Mouse (Mus musculus): ENCODE results near the gene Plxnb2. TPM values are rescaled to one million over a fixed set of nuclear protein-coding genes. Genes with fewer than 3 reads are reported as not detected.
A peak's percentile ranks its signal among the peaks of the same experiment; 100 is the strongest.

Plxnb2 gene
- polyA plus RNA-seq, 1 experiment: 206 TPM

DNA sequence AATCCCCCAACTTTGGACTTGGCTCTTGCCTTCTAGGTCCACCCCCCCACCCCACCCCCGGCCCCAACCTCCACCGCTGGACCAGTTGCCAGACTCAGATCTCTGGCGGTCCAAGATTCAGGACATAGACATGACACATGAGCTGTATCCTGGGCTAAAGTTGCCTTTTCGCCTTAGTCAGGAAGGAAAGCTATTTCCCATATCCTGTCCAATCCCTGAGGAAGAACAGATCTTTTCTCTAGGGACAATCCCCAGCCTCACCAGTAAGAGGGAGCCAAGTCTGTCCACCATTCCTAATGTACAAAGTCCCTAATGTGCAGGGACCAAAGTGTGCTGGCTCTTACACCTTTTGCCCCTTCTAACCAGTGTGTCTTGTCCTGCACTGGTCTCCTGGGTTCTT lies 38.7 kb downstream of the Plxnb2 start:
- Histone ChIP-seq H3K27me3 (ENCODE audit: control insufficient read depth, insufficient read depth, insufficient read length) (no peaks in the 10 kb centered on the region), H3K79me2 (ENCODE audit: control insufficient read depth, insufficient read depth) (peaks cover 7% of the 10 kb centered on the region), H3ac (ENCODE audit: control insufficient read depth, insufficient read length, low read depth) (no peak overlapping the region), H3K4me3 (ENCODE audit: insufficient read depth, poor library complexity, severe bottlenecking) (no peak overlapping the region), H3K36me3 (ENCODE audit: control insufficient read depth, insufficient read depth) (peaks cover 15% of the 10 kb centered on the region), H3K79me3 (ENCODE audit: low read depth) (peaks cover 2% of the 10 kb centered on the region)
- TF ChIP-seq USF1 (IDR thresholded peaks at IDR 0.05; ENCODE audit: low read depth) (no peak), MYOD1 (IDR thresholded peaks at IDR 0.05; ENCODE audit: control insufficient read depth, insufficient read length, low read depth) (no peak), MAX (IDR thresholded peaks at IDR 0.05) (no peak), CTCF (IDR thresholded peaks at IDR 0.05; ENCODE audit: control insufficient read depth, insufficient read depth, insufficient read length) (no peak), CEBPB (IDR thresholded peaks at IDR 0.05; ENCODE audit: low read depth) (no peak), MYOG (IDR thresholded peaks at IDR 0.05; ENCODE audit: control insufficient read depth, extremely low read depth, insufficient read length) (no peak), FOSL1 (IDR thresholded peaks at IDR 0.05; ENCODE audit: insufficient read depth, low read length, poor library complexity, severe bottlenecking) (no peak)

- H3K36me3 ChIP-seq (ENCODE audit: control insufficient read depth, insufficient read depth): peaks cover 15% of the 10 kb centered on the region
- no peak overlapping the region for H3ac ChIP-seq (ENCODE audit: control insufficient read depth, insufficient read length, low read depth)
- H3K4me3 ChIP-seq (ENCODE audit: insufficient read depth, poor library complexity, severe bottlenecking): no peak overlapping the region
- TF ChIP-seq FOSL1 (IDR thresholded peaks at IDR 0.05; ENCODE audit: insufficient read depth, low read length, poor library complexity, severe bottlenecking) (no peak), USF1 (IDR thresholded peaks at IDR 0.05; ENCODE audit: low read depth) (no peak), MYOD1 (IDR thresholded peaks at IDR 0.05; ENCODE audit: control insufficient read depth, insufficient read length, low read depth) (no peak), MYOG (IDR thresholded peaks at IDR 0.05; ENCODE audit: control insufficient read depth, extremely low read depth, insufficient read length) (no peak), CTCF (IDR thresholded peaks at IDR 0.05; ENCODE audit: control insufficient read depth, insufficient read depth, insufficient read length) (no peak), CEBPB (IDR thresholded peaks at IDR 0.05; ENCODE audit: low read depth) (no peak), MAX (IDR thresholded peaks at IDR 0.05) (no peak)
- H3K79me3 ChIP-seq (ENCODE audit: low read depth): peaks cover 2% of the 10 kb centered on the region
- H3K27me3 ChIP-seq (ENCODE audit: control insufficient read depth, insufficient read depth, insufficient read length): no peaks in the 10 kb centered on the region
- peaks cover 7% of the 10 kb centered on the region for H3K79me2 ChIP-seq (ENCODE audit: control insufficient read depth, insufficient read depth)
These were observed 39.1 kb downstream of the Plxnb2 start for GRCm38 (mm10) chr15:89141443-89141842.

DNA sequence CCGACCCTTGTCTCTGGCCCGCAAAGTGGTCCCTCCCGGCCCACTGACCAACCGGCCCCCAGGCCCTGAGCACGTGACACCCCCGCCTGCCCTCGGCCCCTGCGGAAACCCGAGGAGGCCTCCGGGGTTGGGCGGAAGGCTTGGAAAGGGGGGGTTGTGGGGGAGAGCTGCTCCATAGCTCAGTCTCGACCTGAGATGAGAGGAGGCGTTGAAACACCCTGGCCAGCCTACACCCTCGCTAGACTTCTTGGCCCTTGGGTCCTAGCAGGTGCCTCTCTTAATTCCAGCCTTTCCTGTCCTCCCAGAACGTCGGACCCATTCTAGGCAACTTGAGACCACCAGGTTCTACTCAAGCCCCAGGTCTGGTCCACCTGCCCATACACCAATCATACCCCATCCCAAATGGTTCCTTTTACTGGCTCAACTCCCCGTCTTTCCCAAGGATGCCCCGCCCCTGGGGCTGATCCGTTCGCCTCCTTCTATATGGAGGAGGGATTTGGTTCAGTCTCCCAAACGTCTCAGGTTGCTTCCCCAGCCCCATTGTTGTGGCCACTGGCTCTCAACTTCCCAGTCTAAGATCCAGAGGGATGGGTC lies 39.8 kb downstream of the Plxnb2 start, which contains the start of gene Mapk12:
Mapk12 (minus strand) TSS at position 45 of the 594 bp plus-strand sequence.
- Histone ChIP-seq H3K27me3 (ENCODE audit: control insufficient read depth, insufficient read depth, insufficient read length) (no peaks in the 10 kb centered on the region), H3ac (ENCODE audit: control insufficient read depth, insufficient read length, low read depth) (peak within 1 kb of the TSS; percentile 56), H3K79me2 (ENCODE audit: control insufficient read depth, insufficient read depth) (peaks cover 7% of the 10 kb centered on the region), H3K79me3 (ENCODE audit: low read depth) (peaks cover 2% of the 10 kb centered on the region), H3K4me3 (ENCODE audit: insufficient read depth, poor library complexity, severe bottlenecking) (peak within 1 kb of the TSS; percentile 55), H3K36me3 (ENCODE audit: control insufficient read depth, insufficient read depth) (peaks cover 11% of the 10 kb centered on the region)
- TF ChIP-seq USF1 (IDR thresholded peaks at IDR 0.05; ENCODE audit: low read depth) (peak; percentile 93), CEBPB (IDR thresholded peaks at IDR 0.05; ENCODE audit: low read depth) (no peak), MYOG (IDR thresholded peaks at IDR 0.05; ENCODE audit: control insufficient read depth, extremely low read depth, insufficient read length) (no peak)

DNA sequence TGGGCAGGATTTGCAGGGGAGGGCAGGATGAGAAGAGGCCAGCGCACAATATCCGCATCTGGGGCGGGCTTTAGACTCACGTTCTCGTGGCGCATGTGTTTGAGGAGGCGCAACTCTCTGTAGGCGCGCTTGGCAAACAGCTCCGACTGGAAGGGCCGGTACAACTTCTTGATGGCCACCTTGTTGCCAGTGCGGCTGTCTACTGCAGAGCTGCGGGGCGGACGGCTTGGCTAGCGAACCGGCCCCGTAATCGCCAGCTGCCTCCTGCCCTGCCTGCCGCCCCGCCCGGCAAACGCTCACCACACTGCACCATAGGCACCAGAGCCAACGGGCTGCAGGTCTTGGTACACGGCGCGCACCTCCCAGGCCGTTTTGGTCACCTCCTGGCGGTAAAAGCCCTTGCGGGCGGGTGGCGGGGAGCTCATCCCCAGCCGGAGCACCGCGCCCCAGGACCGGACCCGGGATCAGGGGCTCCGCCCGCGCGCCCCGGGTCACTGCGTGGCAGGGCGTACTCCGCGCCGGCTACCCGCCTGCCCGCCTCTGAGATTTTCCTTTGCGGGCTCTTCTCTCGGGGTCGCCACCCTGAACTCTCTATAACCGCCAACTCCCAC lies 40.4 kb downstream of the Plxnb2 start:
- Histone ChIP-seq H3K79me2 (ENCODE audit: control insufficient read depth, insufficient read depth) (peaks cover 7% of the 10 kb centered on the region), H3K27me3 (ENCODE audit: control insufficient read depth, insufficient read depth, insufficient read length) (no peaks in the 10 kb centered on the region)
- no peak for TF ChIP-seq CEBPB (IDR thresholded peaks at IDR 0.05; ENCODE audit: low read depth)
- peak; percentile 63 for TF ChIP-seq MAX (IDR thresholded peaks at IDR 0.05)
- no peak for TF ChIP-seq CTCF (IDR thresholded peaks at IDR 0.05; ENCODE audit: control insufficient read depth, insufficient read depth, insufficient read length)
- TF ChIP-seq MYOG (IDR thresholded peaks at IDR 0.05; ENCODE audit: control insufficient read depth, extremely low read depth, insufficient read length): no peak
- TF ChIP-seq MYOD1 (IDR thresholded peaks at IDR 0.05; ENCODE audit: control insufficient read depth, insufficient read length, low read depth): no peak
- no peak for TF ChIP-seq USF1 (IDR thresholded peaks at IDR 0.05; ENCODE audit: low read depth)
- TF ChIP-seq FOSL1 (IDR thresholded peaks at IDR 0.05; ENCODE audit: insufficient read depth, low read length, poor library complexity, severe bottlenecking): no peak

DNA sequence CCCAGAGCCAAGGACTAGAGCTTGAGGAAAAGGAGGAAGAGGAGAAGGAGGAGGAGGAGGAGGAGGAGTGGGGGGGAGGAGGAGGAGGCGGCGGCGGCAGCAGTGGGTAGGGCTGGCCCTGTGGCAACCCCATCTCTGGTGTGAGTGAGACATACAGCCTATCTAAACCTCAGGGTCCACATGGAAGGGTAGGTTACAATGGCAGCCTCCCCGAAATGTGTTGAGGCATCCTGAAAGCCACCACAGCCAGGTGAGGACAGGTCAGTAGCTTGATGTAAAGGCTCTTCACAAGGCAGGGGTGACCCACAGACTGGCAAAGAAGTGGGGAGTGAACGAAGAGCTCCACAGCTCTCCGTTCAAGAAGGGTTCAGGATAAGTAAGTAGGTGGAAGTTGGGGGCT lies 42.1 kb downstream of the Plxnb2 start:
- no peaks in the 10 kb centered on the region for H3K27me3 ChIP-seq (ENCODE audit: control insufficient read depth, insufficient read depth, insufficient read length)

More for the DNA sequence above, 40.4 kb downstream of the Plxnb2 start:
- H3ac ChIP-seq (ENCODE audit: control insufficient read depth, insufficient read length, low read depth): peak overlapping the region; percentile 56
- peak overlapping the region; percentile 55 for H3K4me3 ChIP-seq (ENCODE audit: insufficient read depth, poor library complexity, severe bottlenecking)
- H3K36me3 ChIP-seq (ENCODE audit: control insufficient read depth, insufficient read depth): peaks cover 5% of the 10 kb centered on the region
- H3K79me3 ChIP-seq (ENCODE audit: low read depth): peaks cover 2% of the 10 kb centered on the region

More for the DNA sequence above, 42.1 kb downstream of the Plxnb2 start:
- peaks cover 7% of the 10 kb centered on the region for H3K79me2 ChIP-seq (ENCODE audit: control insufficient read depth, insufficient read depth)
- TF ChIP-seq FOSL1 (IDR thresholded peaks at IDR 0.05; ENCODE audit: insufficient read depth, low read length, poor library complexity, severe bottlenecking) (no peak), CTCF (IDR thresholded peaks at IDR 0.05; ENCODE audit: control insufficient read depth, insufficient read depth, insufficient read length) (no peak), USF1 (IDR thresholded peaks at IDR 0.05; ENCODE audit: low read depth) (no peak), MYOG (IDR thresholded peaks at IDR 0.05; ENCODE audit: control insufficient read depth, extremely low read depth, insufficient read length) (no peak), CEBPB (IDR thresholded peaks at IDR 0.05; ENCODE audit: low read depth) (no peak), MYOD1 (IDR thresholded peaks at IDR 0.05; ENCODE audit: control insufficient read depth, insufficient read length, low read depth) (no peak), MAX (IDR thresholded peaks at IDR 0.05) (no peak)
- H3K4me3 ChIP-seq (ENCODE audit: insufficient read depth, poor library complexity, severe bottlenecking): no peak overlapping the region
- H3K79me3 ChIP-seq (ENCODE audit: low read depth): peaks cover 2% of the 10 kb centered on the region
- H3ac ChIP-seq (ENCODE audit: control insufficient read depth, insufficient read length, low read depth): no peak overlapping the region
- H3K36me3 ChIP-seq (ENCODE audit: control insufficient read depth, insufficient read depth): peaks cover 5% of the 10 kb centered on the region
